Mouse (Mus musculus) MEL (cell line): Measurements from ENCODE around the gene Gnaq.

Experiments
- CHD1 ChIP-seq: IDR thresholded peaks from 2 replicates; pipeline ENCODE4 v1.6.1; 2012; ENCODE audit warnings: low read depth, mild to moderate bottlenecking, inconsistent platforms, low read length, improper control_type of control experiment
- CTCF ChIP-seq, 3 experiments: IDR thresholded peaks in 2 of 3; conservative IDR thresholded peaks in 1 of 3; 2 replicates each; pipeline ENCODE4 v1.5.1; 2011 to 2012; ENCODE audit warnings: low read length in 3 of 3, low read depth in 2 of 3, mild to moderate bottlenecking in 2 of 3, improper control_type of control experiment in 1 of 3, inconsistent platforms in 1 of 3, mixed read lengths in 1 of 3, moderate library complexity in 1 of 3; ENCODE audit not compliant: control insufficient read depth in 1 of 3, insufficient read depth in 1 of 3, poor library complexity in 1 of 3, severe bottlenecking in 1 of 3
- HCFC1 ChIP-seq: IDR thresholded peaks from 2 replicates; pipeline ENCODE4 v1.6.1; 2012; ENCODE audit warnings: low read depth, mild to moderate bottlenecking, inconsistent platforms, low read length, improper control_type of control experiment, moderate library complexity
- MXI1 ChIP-seq: IDR thresholded peaks from 2 replicates; pipeline ENCODE4 v1.6.1; 2011; ENCODE audit warnings: mild to moderate bottlenecking, low read depth, low read length, improper control_type of control experiment
- NELFE ChIP-seq: IDR thresholded peaks from 2 replicates; pipeline ENCODE4 v1.6.1; 2011; ENCODE audit warnings: low read depth, low read length, improper control_type of control experiment
- POLR2A ChIP-seq, 2 experiments: IDR thresholded peaks; 2 replicates each; pipeline ENCODE4 v1.6.1; 2011 to 2012; ENCODE audit warnings: low read length in 2 of 2, mild to moderate bottlenecking in 2 of 2, control low read depth in 1 of 2, improper control_type of control experiment in 1 of 2, low read depth in 1 of 2, moderate library complexity in 1 of 2; ENCODE audit not compliant: control insufficient read depth in 1 of 2, insufficient read depth in 1 of 2, poor library complexity in 1 of 2
- POLR2AphosphoS2 ChIP-seq: IDR thresholded peaks from 2 replicates; pipeline ENCODE4 v1.6.1; 2011; ENCODE audit warnings: low read length, improper control_type of control experiment
- RCOR1 ChIP-seq: IDR thresholded peaks from 2 replicates; pipeline ENCODE4 v1.6.1; 2012; ENCODE audit warnings: low read depth, mild to moderate bottlenecking, inconsistent platforms, low read length, improper control_type of control experiment
- TBP ChIP-seq: IDR thresholded peaks from 2 replicates; pipeline ENCODE4 v1.8.0; 2011; ENCODE audit warnings: low read depth, low read length, improper control_type of control experiment
- TCF12 ChIP-seq: IDR thresholded peaks from 2 replicates; pipeline ENCODE4 v1.6.1; 2014; ENCODE audit warnings: low read depth, mild to moderate bottlenecking, inconsistent platforms, low read length, improper control_type of control experiment, moderate library complexity

DNA sequence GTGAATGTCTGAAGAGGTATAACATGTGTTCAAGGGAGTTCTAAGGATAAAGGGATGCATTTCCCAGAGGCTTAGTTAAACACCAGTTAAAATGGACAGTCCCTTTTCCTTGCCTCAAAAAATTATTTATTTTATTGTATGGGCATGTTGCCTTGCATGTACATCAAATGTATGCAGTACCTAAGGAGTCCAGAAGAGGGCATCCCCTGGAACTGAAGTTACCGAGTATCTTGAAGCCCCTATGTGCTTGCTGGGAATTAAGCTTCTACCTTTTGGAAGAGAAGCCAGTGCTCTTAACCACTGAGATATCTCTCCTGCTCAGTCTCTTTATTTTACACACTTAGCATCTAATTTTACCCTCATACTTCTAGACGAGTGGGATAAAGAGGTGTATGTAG, 127.8 kb downstream of the Gnaq start:
- TF ChIP-seq MXI1 = no peak
- no peak for TF ChIP-seq POLR2A (IDR thresholded peaks at IDR 0.05; ENCODE audit: control insufficient read depth in 1 of 2, insufficient read depth in 1 of 2, low read depth in 1 of 2, low read length in 2 of 2, poor library complexity in 1 of 2)
- no peak for TF ChIP-seq TCF12
- TF ChIP-seq POLR2AphosphoS2 = no peak
- no peak for TF ChIP-seq NELFE
- no peak for TF ChIP-seq TBP
- TF ChIP-seq CTCF (IDR thresholded peaks at IDR 0.05 in 2 of 3, conservative IDR thresholded peaks at IDR 0.05 in 1 of 3; ENCODE audit: control insufficient read depth in 1 of 3, insufficient read depth in 1 of 3, low read depth in 2 of 3, low read length in 3 of 3, poor library complexity in 1 of 3, severe bottlenecking in 1 of 3) = peak in 2 of 3 experiments; percentile 30 to 56; a peak in 4 of 6 replicates
- no peak for TF ChIP-seq CHD1
- no peak for TF ChIP-seq RCOR1
- no peak for TF ChIP-seq HCFC1
